ENCODE assay signal across 13 mouse cellular contexts in genomic region chr11:28812564-28812963, GRCm38 (mm10). TPM values are rescaled to one million over a fixed set of nuclear protein-coding genes. Genes with fewer than 3 reads are reported as not detected.
DNase-seq lines count a peak whose midpoint lies in the region; ATAC-seq and TF ChIP-seq lines count a peak whose summit lies in the region.
"Had no signal": no experiment of that assay in that cellular context is flagged by ENCODE, and none has a peak within 500 bp of the region (broad histone marks: within the 10 kb centered on the region; RNA-seq: fewer than 3 reads in every experiment).

No protein-coding gene starts in this region.

- POLR2A ChIA-PET in Patski (lab: Charles Lee), result interaction anchor here (1.0 kb wide), 1 partner anchor 15 kb away, joined by 4 read pairs; no protein-coding TSS in a partner anchor

- H3K4me2 ChIP-seq in limb, embryonic 14.5 days (replicated peaks; ENCODE audit: low read depth, low read length, severe bottlenecking), result no peak overlapping the region
- H3K4me2 ChIP-seq in stomach, embryonic 14.5 days (replicated peaks; ENCODE audit: low read depth, low read length), result no peak overlapping the region
- H3K4me2 ChIP-seq: heart, embryonic 15.5 days; liver, embryonic 13.5 days; midbrain, embryonic 15.5 days had no signal

- H3K27ac ChIP-seq in limb, embryonic 14.5 days (replicated peaks; ENCODE audit: low read depth, low read length), result no peak overlapping the region
- H3K27ac ChIP-seq in limb, embryonic 10.5 days, result no peak overlapping the region
- H3K27ac ChIP-seq in stomach, embryonic 14.5 days (ENCODE audit: low read length), result no peak overlapping the region
- H3K27ac ChIP-seq: gastrocnemius, adult 2 months; heart, embryonic 15.5 days; liver, embryonic 13.5 days; midbrain, embryonic 15.5 days had no signal

- H3K4me1 ChIP-seq in limb, embryonic 14.5 days (ENCODE audit: control insufficient read depth, insufficient read depth, low read length), result no peaks in the 10 kb centered on the region
- no peaks in the 10 kb centered on the region for H3K4me1 ChIP-seq in limb, embryonic 10.5 days
- H3K4me1 ChIP-seq in stomach, embryonic 14.5 days (ENCODE audit: control insufficient read depth, insufficient read depth, low read length), result no peaks in the 10 kb centered on the region
- H3K4me1 ChIP-seq: liver, embryonic 13.5 days; midbrain, embryonic 15.5 days had no signal

- H3K36me3 ChIP-seq in limb, embryonic 14.5 days (ENCODE audit: control insufficient read depth, insufficient read depth, low read length), result no peaks in the 10 kb centered on the region
- H3K36me3 ChIP-seq in limb, embryonic 10.5 days, result no peaks in the 10 kb centered on the region
- H3K36me3 ChIP-seq in stomach, embryonic 14.5 days (ENCODE audit: control insufficient read depth, insufficient read depth, low read length), result no peaks in the 10 kb centered on the region
- H3K36me3 ChIP-seq: heart, embryonic 15.5 days; liver, embryonic 13.5 days; midbrain, embryonic 15.5 days had no signal

- no peaks in the 10 kb centered on the region for H3K9me3 ChIP-seq in limb, embryonic 14.5 days (ENCODE audit: control insufficient read depth, low read length)
- H3K9me3 ChIP-seq in limb, embryonic 10.5 days (replicated peaks), result no peaks in the 10 kb centered on the region
- H3K9me3 ChIP-seq in stomach, embryonic 14.5 days (ENCODE audit: control insufficient read depth, low read depth, low read length), result no peaks in the 10 kb centered on the region
- H3K9me3 ChIP-seq: heart, embryonic 15.5 days; liver, embryonic 13.5 days; midbrain, embryonic 15.5 days had no signal

- H3K27me3 ChIP-seq in limb, embryonic 14.5 days (ENCODE audit: control insufficient read depth, insufficient read depth, low read length), result no peaks in the 10 kb centered on the region
- no peaks in the 10 kb centered on the region for H3K27me3 ChIP-seq in limb, embryonic 10.5 days (ENCODE audit: low read depth, poor library complexity, severe bottlenecking)
- no peaks in the 10 kb centered on the region for H3K27me3 ChIP-seq in Patski
- H3K27me3 ChIP-seq in stomach, embryonic 14.5 days (ENCODE audit: control insufficient read depth, insufficient read depth, low read length), result no peaks in the 10 kb centered on the region
- H3K27me3 ChIP-seq: liver, embryonic 13.5 days; midbrain, embryonic 15.5 days had no signal

- DNase-seq in limb, embryonic 14.5 days (ENCODE audit: low spot score), result peak; percentile 49
- no peak for DNase-seq in limb, embryonic 10.5 days (ENCODE audit: low spot score)
- DNase-seq in Patski (ENCODE audit: low read depth, low spot score), result no peak
- DNase-seq in kidney, postnatal 10 days, result peak; percentile 29
- DNase-seq in layer of hippocampus, postnatal 25 days (ENCODE audit: extremely low spot score in 1 of 2, low spot score in 1 of 2), result no peak
- no peak for DNase-seq in thymus, postnatal 36 days
- DNase-seq: gastrocnemius, adult 2 months; liver, embryonic 13.5 days; thymus, adult 2 months had no signal

- WGBS in limb, embryonic 14.5 days, result 63% methylated on average over 2 of the region's 2 CpGs
- WGBS in limb, embryonic 10.5 days, result 60% methylated on average over 2 of the region's 2 CpGs
- 40% methylated on average over 2 of the region's 2 CpGs for WGBS in stomach, embryonic 14.5 days

- no peak for TF ChIP-seq POLR2A in limb, embryonic 14.5 days (IDR thresholded peaks at IDR 0.05; ENCODE audit: borderline replicate concordance, extremely low read depth, insufficient read depth, insufficient read length)

- H3K4me3 ChIP-seq in limb, embryonic 14.5 days (replicated peaks; ENCODE audit: low read length), result no peak overlapping the region
- no peak overlapping the region for H3K4me3 ChIP-seq in limb, embryonic 10.5 days
- no peak overlapping the region for H3K4me3 ChIP-seq in stomach, embryonic 14.5 days (ENCODE audit: low read depth, low read length)
- H3K4me3 ChIP-seq: gastrocnemius, adult 2 months; heart, embryonic 15.5 days; liver, embryonic 13.5 days; midbrain, embryonic 15.5 days had no signal

- no peak overlapping the region for H3K9ac ChIP-seq in limb, embryonic 14.5 days (ENCODE audit: low read depth, low read length, severe bottlenecking)
- no peak overlapping the region for H3K9ac ChIP-seq in stomach, embryonic 14.5 days (replicated peaks; ENCODE audit: low read depth, low read length)
- H3K9ac ChIP-seq: heart, embryonic 15.5 days; liver, embryonic 13.5 days; midbrain, embryonic 15.5 days had no signal

- no peak for ATAC-seq in limb, embryonic 14.5 days (ENCODE audit: low FRiP score, low read depth)
- peak; percentile 78 for ATAC-seq in Patski
- peak; percentile 61; the same call in 1 of the 2 replicates for ATAC-seq in stomach, embryonic 14.5 days (ENCODE audit: insufficient number of reproducible peaks, insufficient read depth, low FRiP score, low read depth)
- ATAC-seq: midbrain, embryonic 15.5 days had no signal

- CTCF ChIA-PET in Patski (lab: Charles Lee), result interaction anchor here (0.9 to 2.3 kb wide), 9 partner anchors 19 to 228 kb away, joined by 3 to 7 read pairs (median 4); no protein-coding TSS in a partner anchor

- no peak for TF ChIP-seq CTCF in Patski (IDR thresholded peaks at IDR 0.05)

- in situ Hi-C loops in Patski (cut with MboI; ENCODE audit: low pct_unique_long_range_greater_than_20kb), result no loop called here

RNA-seq across cellular contexts. Expression of gene Efemp1, which starts 40.4 kb away (rescaled TPM):
- 36.6 and 39.0 TPM in 2 replicates for polyA plus RNA-seq in limb, embryonic 14.5 days (2012; rRNA removed)
- 35.5 and 40.2 TPM in 2 replicates for polyA plus RNA-seq in limb, embryonic 14.5 days (2014; fragmentation: Nextera tagmentation; extraction: Ambion mirVana)
- 4.9 and 5.0 TPM in 2 replicates for polyA plus RNA-seq in limb, embryonic 10.5 days (2016; fragmentation: Nextera tagmentation; extraction: Ambion mirVana)
- polyA plus RNA-seq in Patski (2021), result 0.68 TPM
- polyA plus RNA-seq in stomach, embryonic 14.5 days (2014; fragmentation: Nextera tagmentation; extraction: Ambion mirVana), result 12.1 and 13.3 TPM in 2 replicates
- total RNA-seq in layer of hippocampus, postnatal 25 days (2021), result 1 to 10 TPM; 5.3 to 5.6 TPM
- total RNA-seq: neutrophil, adult 5-6 weeks had no signal

Comparison
In these comparisons a context has a peak if more than half of its experiments do, and no peak if none do; other contexts are left out.
1. DNase-seq: peak in limb, embryonic 14.5 days (single experiment) and kidney, postnatal 10 days (single experiment); none in limb, embryonic 10.5 days (single experiment), Patski (single experiment), layer of hippocampus, postnatal 25 days (0 of 2) and thymus, postnatal 36 days (0 of 2).